Mouse (Mus musculus): ENCODE measurements around the gene Gm14744.
"Not testable (repeated sequence)": the region's sequence is repeated elsewhere in the genome, so short reads cannot be mapped to it uniquely, and the experiment has no call there.

Gene Gm14744

GRCm38 (mm10) chrX:77864458-77864857 lies at the start of gene Gm14744:
TSS of gene Gm14744 (plus strand) at chrX:77864758.
- not testable (repeated sequence) for DNase-seq (ENCODE audit: low spot score)

DNA sequence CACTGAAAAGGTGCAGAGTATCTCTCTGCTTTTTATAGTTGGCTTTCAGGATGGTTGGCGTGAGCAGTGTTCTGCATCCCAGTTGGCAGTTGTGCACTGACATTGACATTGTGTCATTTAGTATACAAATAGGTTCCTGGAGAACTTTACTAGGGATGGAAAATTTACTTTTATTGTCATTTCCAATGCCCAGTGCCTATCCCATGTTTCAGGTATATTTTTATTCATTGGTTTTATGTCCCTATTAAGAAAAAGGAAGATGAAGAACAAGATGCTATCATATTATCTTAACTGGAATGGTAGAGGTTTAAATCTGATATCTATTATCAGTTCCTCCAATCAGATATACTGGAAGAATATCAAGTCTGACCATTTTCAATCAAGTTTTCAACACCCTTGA lies 11.0 kb upstream of the Gm14744 start, which contains the start of gene Pbsn:
Pbsn (minus strand) TSS at position 101 of the 400 bp plus-strand sequence.
- DNase-seq (ENCODE audit: low spot score): no peak

GRCm38 (mm10) chrX:77880033-77880432 lies 15.5 kb downstream of the Gm14744 start:
- peak; percentile 18 for DNase-seq (ENCODE audit: low spot score)

Data from adipocyte (in vitro differentiated cells).